Mouse (Mus musculus) thymus, postnatal 0 days (tissue): Measurements from ENCODE around the gene Atp5c1. TPM values are rescaled to one million over a fixed set of nuclear protein-coding genes. Genes with fewer than 3 reads are reported as not detected.

Source experiments
- DNase-seq: peaks from one replicate; pipeline ENCODE4 v3.0.0-alpha.2; 2015; ENCODE audit warnings: low spot score
- polyA plus RNA-seq: library from polyadenylated mRNA; unstranded; fragments of >200 nt; fragmentation: Nextera tagmentation; extraction: Ambion mirVana; gene quantifications from 2 replicates; pipeline ENCODE4 v1.2.1, GENCODE M21; 2015

Gene Atp5c1
- polyA plus RNA-seq, 1 experiment from 2014 or later: 644 TPM

GRCm38 (mm10) chr2:10051996-10052395 lies 28.3 kb downstream of the Atp5c1 start:
- no peak for DNase-seq

GRCm38 (mm10) chr2:10050878-10051277 lies 29.4 kb downstream of the Atp5c1 start:
- no peak for DNase-seq

- DNase-seq: no peak
Measured at GRCm38 (mm10) chr2:10049456-10049855, 30.9 kb downstream of the Atp5c1 start.

- peak; percentile 95 for DNase-seq
Measured at GRCm38 (mm10) chr2:10048461-10048860, 31.8 kb downstream of the Atp5c1 start, which contains the start of gene Taf3. TSS of gene Taf3 (minus strand) at chr2:10048596.

GRCm38 (mm10) chr2:10047758-10048436 lies 32.4 kb downstream of the Atp5c1 start:
- peak; percentile 22 for DNase-seq

GRCm38 (mm10) chr2:10034976-10035375 lies 45.3 kb downstream of the Atp5c1 start:
- no peak for DNase-seq

GRCm38 (mm10) chr2:10033684-10034083 lies 46.6 kb downstream of the Atp5c1 start:
- peak; percentile 41 for DNase-seq

- no peak for DNase-seq
Measured at GRCm38 (mm10) chr2:10029755-10030154, 50.6 kb downstream of the Atp5c1 start.

- DNase-seq: no peak
Measured at GRCm38 (mm10) chr2:10024264-10024663, 56.0 kb downstream of the Atp5c1 start.

- no peak for DNase-seq
Measured at GRCm38 (mm10) chr2:10021296-10021695, 59.0 kb downstream of the Atp5c1 start.

- DNase-seq: peak; percentile 80
Measured at GRCm38 (mm10) chr2:10014951-10015635, 65.2 kb downstream of the Atp5c1 start.

- DNase-seq: peak; percentile 80
Measured at GRCm38 (mm10) chr2:10010263-10010909, 69.9 kb downstream of the Atp5c1 start.

GRCm38 (mm10) chr2:10009671-10010254 lies 70.5 kb downstream of the Atp5c1 start:
- no peak for DNase-seq

GRCm38 (mm10) chr2:10008593-10008992 lies 71.7 kb downstream of the Atp5c1 start:
- DNase-seq: no peak

Other genes with a start within 250 kb of the Atp5c1 start
- not detected in 2 replicates for gene 4930412O13Rik, start 199.3 kb downstream of the Atp5c1 start, polyA plus RNA-seq
- not detected in 2 replicates for gene 9230102O04Rik, start 191.0 kb downstream of the Atp5c1 start, polyA plus RNA-seq
- gene Gata3, start 190.5 kb downstream of the Atp5c1 start, polyA plus RNA-seq: 69.7 and 81.2 TPM in 2 replicates
- gene Taf3, start 31.9 kb downstream of the Atp5c1 start, polyA plus RNA-seq: 14.0 and 16.0 TPM in 2 replicates
- gene Kin, start 83 bp upstream of the Atp5c1 start, polyA plus RNA-seq: 45.0 and 52.4 TPM in 2 replicates
- gene Itih2, start 50.9 kb upstream of the Atp5c1 start, polyA plus RNA-seq: 0.12 and 0.14 TPM in 2 replicates
- gene Itih5, start 73.1 kb upstream of the Atp5c1 start, polyA plus RNA-seq: 3.4 and 3.6 TPM in 2 replicates